Mouse (Mus musculus) urinary bladder, adult 18-20 months (tissue): ENCODE results near the gene Gm45716.
"Not testable (repeated sequence)": the region's sequence is repeated elsewhere in the genome, so short reads cannot be mapped to it uniquely, and the experiment has no call there.

Source experiments
- DNase-seq, 2 experiments: peaks; one replicate each; pipeline ENCODE4 v3.0.0; 2022; ENCODE audit warnings: low spot score in 2 of 2, mixed read lengths in 2 of 2

Gene Gm45716

DNA sequence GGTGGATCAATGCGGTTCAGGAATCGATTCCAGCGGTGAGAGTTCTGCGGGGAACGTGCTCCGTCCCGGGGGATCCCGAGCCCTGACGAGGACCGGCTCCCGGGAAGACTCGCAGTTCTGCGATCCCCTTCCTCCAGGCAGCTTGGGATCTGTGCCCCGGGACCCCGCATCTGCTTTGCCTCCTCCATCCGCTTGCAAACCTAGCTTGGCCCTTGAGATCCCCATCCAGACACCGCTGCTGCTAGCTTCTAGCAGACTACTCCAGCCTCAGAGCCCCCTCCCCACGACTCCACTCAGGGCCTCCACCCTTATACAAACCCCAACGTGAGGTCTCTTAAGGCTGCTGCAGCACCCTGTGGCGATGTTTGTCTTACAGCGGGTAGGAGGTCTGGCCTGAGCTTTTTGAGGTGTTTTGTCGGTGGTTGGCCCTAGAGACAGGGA, 62.2 kb downstream of the Gm45716 start:
- DNase-seq, result no peak

GRCm38 (mm10) chr11:90250189-90250588, 62.7 kb downstream of the Gm45716 start:
- no peak for DNase-seq

GRCm38 (mm10) chr11:90250730-90251129, 63.2 kb downstream of the Gm45716 start:
- DNase-seq, result no peak

DNA sequence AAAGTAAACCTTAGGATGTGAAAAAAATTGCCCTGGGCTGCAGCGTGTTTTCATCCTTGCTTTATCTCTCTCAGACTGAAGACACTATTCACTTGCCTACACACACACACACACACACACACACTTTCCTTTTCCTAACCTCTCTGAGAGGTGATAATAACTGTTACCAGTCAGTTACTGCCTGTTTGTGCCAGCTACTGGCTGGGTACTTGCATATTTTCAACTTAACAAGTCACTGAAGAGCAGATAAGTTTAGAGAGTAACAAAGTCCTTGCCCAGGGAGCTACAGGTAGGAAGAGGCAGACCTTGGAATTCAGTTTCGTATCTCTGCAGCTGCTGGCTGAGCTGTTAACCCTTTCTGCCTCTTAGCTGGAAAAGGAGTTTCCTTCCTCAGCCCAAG, 64.4 kb downstream of the Gm45716 start:
- no peak for DNase-seq

GRCm38 (mm10) chr11:90252366-90252765, 64.9 kb downstream of the Gm45716 start:
- DNase-seq, result no peak

DNA sequence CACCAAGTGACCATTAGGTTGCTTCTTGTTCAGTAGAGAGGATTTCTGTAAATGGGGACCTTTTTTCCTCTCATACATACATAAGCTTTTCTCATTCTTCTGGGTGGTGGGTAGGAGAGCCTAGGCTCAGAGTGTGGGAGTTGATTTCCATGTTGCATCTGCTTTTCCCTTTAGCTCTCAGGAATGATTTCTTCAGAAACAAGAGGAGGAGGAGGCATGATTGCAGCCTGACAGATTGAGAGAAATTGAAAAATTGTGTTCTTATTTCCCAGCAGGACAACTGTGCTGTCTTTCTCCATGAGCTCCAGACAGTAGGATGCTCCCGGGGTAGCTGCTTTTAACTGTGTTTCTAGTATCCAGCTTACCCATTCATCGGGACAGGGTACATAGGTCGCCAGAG, 67.1 kb downstream of the Gm45716 start:
- DNase-seq, result no peak

GRCm38 (mm10) chr11:90255687-90256086, 68.2 kb downstream of the Gm45716 start:
- DNase-seq, result no peak

GRCm38 (mm10) chr11:90256833-90257525, 69.5 kb downstream of the Gm45716 start:
- no peak for DNase-seq

DNA sequence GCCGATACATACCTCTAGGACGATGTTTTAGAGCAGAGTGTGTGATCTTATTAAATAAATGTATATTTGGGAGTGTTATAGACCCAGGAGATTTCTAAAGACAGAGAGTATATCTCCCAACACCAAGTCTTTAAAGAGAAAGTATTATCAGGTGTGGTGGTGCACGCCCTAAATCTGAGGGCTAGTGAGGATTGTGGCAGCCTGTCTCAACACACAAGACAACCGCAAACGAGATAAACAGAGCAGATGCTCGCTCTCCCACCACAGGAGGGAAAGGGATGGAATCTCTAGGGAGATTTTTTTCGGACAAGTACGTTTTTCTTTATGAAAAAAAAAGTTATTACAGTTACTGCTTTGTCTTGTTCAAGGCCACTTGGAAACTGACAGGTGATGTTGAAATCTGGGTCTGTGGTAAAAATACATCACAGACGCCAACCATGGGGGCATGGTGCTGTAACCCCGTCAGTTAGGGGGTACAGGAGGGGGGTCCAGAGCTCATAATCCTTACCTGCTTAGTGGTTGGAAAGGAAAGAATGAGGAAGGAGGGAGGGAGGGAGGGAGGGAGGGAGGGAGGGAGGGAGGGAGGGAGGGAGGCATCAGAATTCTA, 70.9 kb downstream of the Gm45716 start:
- no peak for DNase-seq

- peak in 1 of 2 experiments; percentile 44 for DNase-seq
Observed at GRCm38 (mm10) chr11:90259071-90259470, 71.6 kb downstream of the Gm45716 start.

- no peak for DNase-seq
Observed at GRCm38 (mm10) chr11:90259826-90260225, 72.3 kb downstream of the Gm45716 start.

GRCm38 (mm10) chr11:90264180-90264579, 76.7 kb downstream of the Gm45716 start:
- no peak for DNase-seq

DNA sequence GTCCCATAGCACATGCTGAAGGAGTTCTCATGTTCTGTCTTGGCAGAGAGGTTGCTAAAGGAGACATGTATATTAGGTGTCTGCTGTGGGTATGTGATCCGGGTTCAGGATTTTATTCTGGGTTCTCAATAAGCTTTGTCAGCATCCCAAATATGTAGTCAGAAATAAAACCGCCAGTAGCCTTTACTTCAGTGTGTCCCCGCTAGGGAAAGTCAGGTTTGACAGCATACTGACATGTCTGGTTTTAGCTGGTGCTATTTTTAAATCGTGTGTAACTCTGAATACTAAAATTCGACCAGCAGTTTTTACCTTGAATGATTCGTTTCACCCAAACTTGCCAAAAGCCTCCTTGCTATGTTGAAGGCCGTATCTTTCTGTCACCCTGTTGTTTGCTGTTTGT, 78.1 kb downstream of the Gm45716 start:
- DNase-seq, result no peak

DNA sequence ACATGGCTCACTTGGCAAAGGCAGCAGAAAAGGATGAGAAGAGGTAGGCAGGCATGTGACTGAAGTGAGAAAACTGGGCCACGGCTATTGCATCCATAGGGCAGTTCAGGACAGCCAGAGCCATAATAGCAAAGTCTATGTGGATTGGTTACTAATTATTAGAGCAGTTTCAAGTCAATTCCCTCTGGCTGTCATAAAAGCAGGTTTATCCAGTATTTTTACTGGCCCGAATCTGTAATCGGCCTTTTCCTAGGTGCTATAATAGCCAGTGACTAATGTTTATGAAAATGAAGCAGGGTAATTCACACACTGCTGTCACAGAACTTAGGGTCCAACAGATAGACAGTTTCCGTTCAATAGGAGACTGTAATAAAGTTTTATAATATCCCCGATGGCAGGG, 81.5 kb downstream of the Gm45716 start:
- no peak for DNase-seq

DNA sequence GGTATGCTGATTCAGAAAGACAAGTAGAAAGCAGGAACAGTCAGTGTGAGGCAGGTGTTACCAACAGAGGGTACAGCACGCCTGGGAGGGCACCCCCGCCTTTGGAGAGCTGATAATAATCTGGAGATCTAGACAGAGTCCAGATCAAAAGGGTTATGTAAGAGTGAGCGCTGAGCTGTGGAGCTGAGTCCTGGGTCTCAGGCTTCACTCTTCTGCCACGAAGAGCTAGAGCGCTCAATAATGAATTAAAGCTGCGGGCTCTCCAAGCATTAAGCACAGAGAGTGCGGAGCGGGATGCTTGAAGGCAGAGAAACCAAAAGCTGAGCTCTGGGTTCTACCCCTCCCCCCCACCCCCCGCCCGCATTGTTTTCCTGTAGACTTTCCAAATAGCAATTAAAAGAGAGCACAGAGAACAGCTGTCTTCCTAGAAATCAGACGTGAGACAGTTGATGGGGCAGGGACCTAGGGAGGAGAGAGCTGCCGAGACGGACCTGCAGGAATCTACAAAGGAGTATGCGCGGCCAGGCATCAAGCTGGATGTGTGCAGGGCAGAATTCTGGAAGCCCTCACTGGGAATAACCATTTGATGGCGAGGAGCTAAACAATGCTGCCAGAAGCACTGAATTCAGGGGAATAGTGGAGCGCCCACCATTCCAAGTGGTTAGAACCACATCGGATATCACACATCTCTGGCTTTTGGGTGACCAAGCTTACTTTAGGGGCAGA, 82.1 kb downstream of the Gm45716 start:
- DNase-seq, result no peak

- DNase-seq, result no peak
Observed at GRCm38 (mm10) chr11:90270132-90270877, 82.8 kb downstream of the Gm45716 start.

DNA sequence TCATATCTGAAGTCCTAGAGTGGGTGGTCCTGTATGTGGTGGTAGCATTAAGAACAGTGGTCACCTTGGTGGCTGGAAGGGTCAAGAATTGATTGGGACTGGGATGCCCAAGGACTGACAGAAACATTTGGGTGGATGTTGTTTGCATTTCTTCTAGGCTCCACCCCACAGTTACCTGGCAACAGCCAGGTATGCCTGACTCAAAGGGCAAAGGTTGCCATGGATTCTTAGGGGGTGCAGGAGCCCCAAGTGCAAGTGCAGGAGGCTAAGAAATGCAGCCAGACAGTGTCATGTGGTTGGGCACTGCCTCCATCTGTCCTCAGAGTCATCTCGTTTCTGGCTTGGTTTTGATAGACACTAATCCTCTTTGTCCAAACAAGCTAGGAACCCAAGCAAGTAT, 86.7 kb downstream of the Gm45716 start:
- no peak for DNase-seq

DNA sequence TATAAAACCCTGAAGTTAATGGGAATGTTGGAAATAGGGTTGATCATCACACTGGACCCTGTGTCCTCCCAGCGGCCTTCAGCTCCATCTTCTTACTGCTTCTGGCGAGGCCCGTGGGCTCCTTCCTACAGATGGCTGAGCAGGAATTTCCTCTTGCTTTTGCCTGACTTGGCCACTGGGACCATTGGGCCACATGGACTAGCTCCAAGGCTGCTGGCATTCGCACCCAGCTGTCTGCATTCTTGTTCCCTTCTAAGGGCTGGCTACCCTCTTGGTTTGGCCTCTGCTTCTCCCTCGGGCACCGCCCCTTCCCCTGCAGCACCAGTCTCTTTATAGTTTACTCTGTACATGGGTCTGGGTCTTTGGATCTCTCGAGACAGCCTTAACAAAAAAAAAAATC, 88.2 kb downstream of the Gm45716 start:
- DNase-seq, result no peak

DNA sequence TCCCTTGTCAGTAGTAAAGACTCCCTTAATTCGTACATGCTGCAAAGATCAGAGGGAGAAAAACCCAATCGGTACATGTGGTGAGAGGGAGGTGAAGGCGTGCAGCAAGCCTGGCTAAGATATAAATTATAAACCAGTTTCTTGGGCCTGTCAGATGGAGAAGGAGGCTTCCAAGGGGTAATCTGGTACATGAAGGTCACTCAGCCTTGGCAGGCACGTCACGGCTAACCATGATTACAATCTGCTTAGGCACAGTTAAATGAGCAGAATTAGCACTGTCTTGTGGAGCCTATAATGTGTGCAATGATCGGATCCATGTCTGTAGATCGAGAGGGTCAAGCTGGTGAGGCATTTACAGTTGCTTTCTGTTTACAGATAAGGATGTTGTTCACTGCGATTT, 88.7 kb downstream of the Gm45716 start:
- no peak for DNase-seq

- no peak for DNase-seq
Observed at GRCm38 (mm10) chr11:90276561-90276960, 89.1 kb downstream of the Gm45716 start.

GRCm38 (mm10) chr11:90280069-90280468, 92.6 kb downstream of the Gm45716 start:
- no peak for DNase-seq

DNA sequence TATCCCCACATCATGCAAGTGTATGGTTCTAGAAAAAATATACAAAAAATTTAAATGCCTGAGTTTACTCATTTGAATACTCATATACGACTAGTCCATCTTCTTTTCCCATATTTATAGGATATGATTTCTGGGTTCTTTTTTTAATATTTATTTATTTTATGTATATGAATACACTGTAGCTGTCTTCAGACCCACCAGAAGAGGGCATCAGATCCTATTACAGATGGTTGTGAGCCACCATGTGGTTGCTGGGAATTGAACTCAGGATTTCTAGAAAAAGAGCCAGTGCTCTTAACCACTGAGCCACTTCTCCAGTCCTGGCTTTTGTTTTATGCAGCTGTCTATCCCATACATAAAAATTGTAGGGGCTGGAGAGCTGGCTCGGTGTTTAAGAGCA, 94.5 kb downstream of the Gm45716 start:
- not testable (repeated sequence) for DNase-seq
